Mouse (Mus musculus): ENCODE data around the gene Tspo2.

GRCm38 (mm10) chr17:48462096-48462495 lies 10.8 kb upstream of the Tspo2 start:
- TF ChIP-seq CTCF (IDR thresholded peaks at IDR 0.05; ENCODE audit: low read depth) (no peak), EP300 (optimal IDR thresholded peaks at IDR 0.05) (no peak)
